Mouse (Mus musculus): ENCODE data around the gene Gch1. TPM values are rescaled to one million over a fixed set of nuclear protein-coding genes. Genes with fewer than 3 reads are reported as not detected.

The Gch1 gene
- polyA plus RNA-seq, 1 experiment from 2014 or later: 37.1 TPM

DNA sequence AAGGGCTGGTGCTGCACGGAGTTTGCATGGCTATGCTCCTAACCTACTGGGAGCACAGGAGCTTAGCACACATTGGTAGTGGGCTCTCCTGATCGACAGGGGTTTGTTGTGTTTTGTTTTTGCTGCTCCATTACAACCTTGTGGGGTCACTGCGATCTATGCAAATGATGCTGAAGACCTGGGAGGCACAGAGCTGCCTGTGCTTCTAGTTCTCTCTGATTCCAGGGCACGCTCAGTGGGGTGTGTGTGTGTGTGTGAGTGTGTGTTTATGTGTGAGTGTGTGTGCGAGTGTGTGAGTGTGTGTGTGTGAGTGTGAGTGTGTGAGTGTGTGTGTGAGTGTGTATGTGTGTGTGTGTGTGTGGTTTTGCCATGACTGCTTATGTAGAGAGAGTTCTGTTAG is 14.1 kb downstream of the Gch1 start:
- H3K4me1 ChIP-seq (replicated peaks; ENCODE audit: control insufficient read depth, insufficient read depth, low read length): peaks cover under 1% of the 10 kb centered on the region; the same call in 1 of the 2 replicates
- no peak overlapping the region for H3K27ac ChIP-seq (ENCODE audit: low read depth, low read length)
- WGBS: 83% methylated on average over 5 of the region's 5 CpGs
- no peaks in the 10 kb centered on the region for H3K9me3 ChIP-seq (ENCODE audit: control insufficient read depth)
- no peaks in the 10 kb centered on the region for H3K36me3 ChIP-seq (ENCODE audit: control insufficient read depth, insufficient read depth)
- ATAC-seq: no peak
- H3K4me3 ChIP-seq (ENCODE audit: low read depth, low read length): no peak overlapping the region
- no peaks in the 10 kb centered on the region for H3K27me3 ChIP-seq (replicated peaks; ENCODE audit: control insufficient read depth, insufficient read depth, low read length)
- no peak overlapping the region for H3K4me2 ChIP-seq (replicated peaks; ENCODE audit: low read depth)
- no peak for TF ChIP-seq CTCF (IDR thresholded peaks at IDR 0.05; ENCODE audit: low read depth)
- H3K9ac ChIP-seq (ENCODE audit: low read depth, low read length): no peak overlapping the region

DNA sequence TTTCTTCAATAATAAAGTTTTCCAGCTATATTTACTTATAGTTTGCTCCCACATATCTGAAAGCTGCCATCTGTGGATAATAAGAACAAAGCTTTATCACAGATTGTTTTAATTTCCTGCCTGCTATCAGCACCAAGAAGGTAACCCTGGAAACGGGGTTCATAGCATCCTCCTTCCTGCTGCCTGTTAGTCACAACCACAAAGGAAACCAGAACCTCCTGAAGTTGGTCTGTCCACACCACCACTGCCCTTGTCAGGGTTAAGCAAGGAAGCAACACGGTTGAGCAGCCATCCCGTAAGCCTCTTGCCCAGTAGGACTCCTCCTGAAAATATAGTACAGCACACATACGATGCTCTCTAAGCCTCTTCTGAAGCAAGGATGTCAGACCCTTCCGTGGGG is 17.1 kb downstream of the Gch1 start:
- H3K36me3 ChIP-seq (ENCODE audit: control insufficient read depth, insufficient read depth): no peaks in the 10 kb centered on the region
- no peaks in the 10 kb centered on the region for H3K27me3 ChIP-seq (replicated peaks; ENCODE audit: control insufficient read depth, insufficient read depth, low read length)
- no peak for ATAC-seq
- H3K4me1 ChIP-seq (replicated peaks; ENCODE audit: control insufficient read depth, insufficient read depth, low read length): 0 out of 2 replicates have a peak, but pooled peaks cover 3% of the 10 kb centered on the region
- no peaks in the 10 kb centered on the region for H3K9me3 ChIP-seq (ENCODE audit: control insufficient read depth)
- H3K4me3 ChIP-seq (ENCODE audit: low read depth, low read length): no peak overlapping the region
- no peak overlapping the region for H3K4me2 ChIP-seq (replicated peaks; ENCODE audit: low read depth)
- TF ChIP-seq CTCF (IDR thresholded peaks at IDR 0.05; ENCODE audit: low read depth): no peak
- no peak overlapping the region for H3K27ac ChIP-seq (ENCODE audit: low read depth, low read length)
- no peak overlapping the region for H3K9ac ChIP-seq (ENCODE audit: low read depth, low read length)
- WGBS: 73% methylated on average over 5 of the region's 5 CpGs

DNA sequence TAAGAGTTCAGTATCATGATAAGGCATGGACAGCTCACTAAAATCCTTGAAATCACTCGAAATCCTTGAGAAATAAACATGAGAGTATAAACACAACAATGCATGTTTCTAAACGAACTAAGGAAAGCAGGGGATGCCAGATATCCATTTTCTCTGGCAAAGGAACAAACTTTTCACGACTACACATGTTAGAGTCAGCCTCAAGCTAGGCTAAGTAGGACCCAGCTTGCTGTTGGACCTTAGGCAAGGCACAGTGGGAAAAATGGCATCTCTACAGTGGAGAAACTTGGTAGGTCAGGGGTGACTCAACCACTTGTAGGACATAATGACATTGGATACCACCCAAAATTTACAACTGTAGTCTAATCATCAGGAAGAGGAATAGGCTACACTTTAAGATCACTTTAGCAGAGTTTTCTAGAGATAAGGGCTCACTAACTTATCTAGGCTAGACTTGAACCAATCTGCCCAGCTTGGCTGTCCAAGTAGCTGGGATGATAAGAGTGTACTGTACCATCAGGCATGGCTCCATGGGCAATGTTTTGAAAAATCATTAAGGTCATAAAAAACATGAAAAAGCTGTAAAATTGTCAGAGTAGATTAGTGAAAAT is 18.6 kb downstream of the Gch1 start:
- no peak overlapping the region for H3K4me2 ChIP-seq (replicated peaks; ENCODE audit: low read depth)
- TF ChIP-seq CTCF (IDR thresholded peaks at IDR 0.05; ENCODE audit: low read depth): no peak
- no peak overlapping the region for H3K27ac ChIP-seq (ENCODE audit: low read depth, low read length)
- H3K9ac ChIP-seq (ENCODE audit: low read depth, low read length): no peak overlapping the region
- no peaks in the 10 kb centered on the region for H3K9me3 ChIP-seq (ENCODE audit: control insufficient read depth)
- 0 out of 2 replicates have a peak, but pooled peaks cover 3% of the 10 kb centered on the region for H3K4me1 ChIP-seq (replicated peaks; ENCODE audit: control insufficient read depth, insufficient read depth, low read length)
- no peaks in the 10 kb centered on the region for H3K36me3 ChIP-seq (ENCODE audit: control insufficient read depth, insufficient read depth)
- H3K27me3 ChIP-seq (replicated peaks; ENCODE audit: control insufficient read depth, insufficient read depth, low read length): no peaks in the 10 kb centered on the region
- WGBS: 55% methylated on average over 3 of the region's 3 CpGs
- no peak overlapping the region for H3K4me3 ChIP-seq (ENCODE audit: low read depth, low read length)
- ATAC-seq: no peak

DNA sequence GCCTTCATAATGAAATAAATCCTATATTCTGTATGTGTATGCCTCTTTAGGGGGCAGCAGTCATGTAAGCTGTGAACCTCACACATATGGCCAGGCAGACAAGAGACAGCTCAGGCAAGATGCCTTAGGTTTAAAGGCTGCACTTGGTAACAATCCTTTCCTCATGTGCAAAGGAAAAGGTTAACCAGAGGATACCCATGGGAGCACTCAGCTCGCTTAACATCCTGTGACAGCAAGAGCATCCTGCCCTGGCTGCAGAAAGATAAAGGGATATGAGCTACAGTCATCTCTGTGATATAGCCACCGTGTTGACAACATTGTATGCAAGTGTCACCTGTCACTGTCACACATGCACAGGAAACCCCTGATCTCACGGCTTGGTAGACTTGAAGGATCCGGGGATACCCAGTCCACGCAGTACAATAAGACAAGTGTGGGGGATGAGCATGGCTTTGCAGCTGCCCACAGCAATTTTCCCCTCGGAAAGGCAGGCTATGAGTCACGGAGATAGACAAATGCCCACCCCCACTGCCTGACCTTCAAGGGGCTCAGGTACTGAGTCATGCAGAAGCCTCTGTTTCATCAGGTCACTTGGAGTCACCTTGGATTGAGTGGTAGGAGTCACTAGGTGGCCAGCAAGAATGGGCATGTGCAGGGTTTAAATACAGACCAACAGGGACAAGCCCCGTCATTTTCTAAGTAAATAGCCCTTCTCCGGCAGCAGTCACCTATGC is 19.4 kb downstream of the Gch1 start:
- no peak overlapping the region for H3K27ac ChIP-seq (ENCODE audit: low read depth, low read length)
- no peak overlapping the region for H3K4me3 ChIP-seq (ENCODE audit: low read depth, low read length)
- H3K9me3 ChIP-seq (ENCODE audit: control insufficient read depth): no peaks in the 10 kb centered on the region
- 0 out of 2 replicates have a peak, but pooled peaks cover 3% of the 10 kb centered on the region for H3K4me1 ChIP-seq (replicated peaks; ENCODE audit: control insufficient read depth, insufficient read depth, low read length)
- H3K4me2 ChIP-seq (replicated peaks; ENCODE audit: low read depth): no peak overlapping the region
- H3K36me3 ChIP-seq (ENCODE audit: control insufficient read depth, insufficient read depth): no peaks in the 10 kb centered on the region
- H3K9ac ChIP-seq (ENCODE audit: low read depth, low read length): no peak overlapping the region
- TF ChIP-seq CTCF (IDR thresholded peaks at IDR 0.05; ENCODE audit: low read depth): no peak
- 68% methylated on average over 9 of the region's 9 CpGs for WGBS
- H3K27me3 ChIP-seq (replicated peaks; ENCODE audit: control insufficient read depth, insufficient read depth, low read length): no peaks in the 10 kb centered on the region
- no peak for ATAC-seq

DNA sequence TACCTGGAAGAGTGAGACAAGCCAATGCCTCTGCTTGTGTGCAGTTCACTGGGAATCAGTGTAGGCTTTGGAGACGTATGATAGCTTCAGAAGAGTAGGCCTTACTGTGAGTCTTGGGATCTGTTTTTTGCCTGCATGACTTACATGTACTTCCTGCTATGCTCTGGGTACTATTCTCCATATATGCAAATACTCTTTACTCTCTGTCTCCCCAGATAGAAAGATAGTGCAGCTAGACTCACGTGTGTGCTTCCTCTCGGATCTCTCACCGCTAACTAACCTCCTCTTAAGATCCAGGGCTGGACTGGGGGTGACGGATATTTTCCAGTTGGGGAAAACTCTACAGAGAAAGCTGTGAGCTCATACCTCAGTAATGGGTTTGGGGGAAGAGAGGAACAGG is 23.5 kb downstream of the Gch1 start:
- H3K27me3 ChIP-seq (replicated peaks; ENCODE audit: control insufficient read depth, insufficient read depth, low read length): no peaks in the 10 kb centered on the region
- no peak overlapping the region for H3K27ac ChIP-seq (ENCODE audit: low read depth, low read length)
- TF ChIP-seq CTCF (IDR thresholded peaks at IDR 0.05; ENCODE audit: low read depth): no peak
- H3K4me1 ChIP-seq (replicated peaks; ENCODE audit: control insufficient read depth, insufficient read depth, low read length): 0 out of 2 replicates have a peak, but pooled peaks cover 3% of the 10 kb centered on the region
- H3K4me3 ChIP-seq (ENCODE audit: low read depth, low read length): no peak overlapping the region
- no peak for ATAC-seq
- H3K36me3 ChIP-seq (ENCODE audit: control insufficient read depth, insufficient read depth): no peaks in the 10 kb centered on the region
- H3K9me3 ChIP-seq (ENCODE audit: control insufficient read depth): no peaks in the 10 kb centered on the region
- H3K4me2 ChIP-seq (replicated peaks; ENCODE audit: low read depth): no peak overlapping the region
- 85% methylated on average over 5 of the region's 5 CpGs for WGBS
- no peak overlapping the region for H3K9ac ChIP-seq (ENCODE audit: low read depth, low read length)

DNA sequence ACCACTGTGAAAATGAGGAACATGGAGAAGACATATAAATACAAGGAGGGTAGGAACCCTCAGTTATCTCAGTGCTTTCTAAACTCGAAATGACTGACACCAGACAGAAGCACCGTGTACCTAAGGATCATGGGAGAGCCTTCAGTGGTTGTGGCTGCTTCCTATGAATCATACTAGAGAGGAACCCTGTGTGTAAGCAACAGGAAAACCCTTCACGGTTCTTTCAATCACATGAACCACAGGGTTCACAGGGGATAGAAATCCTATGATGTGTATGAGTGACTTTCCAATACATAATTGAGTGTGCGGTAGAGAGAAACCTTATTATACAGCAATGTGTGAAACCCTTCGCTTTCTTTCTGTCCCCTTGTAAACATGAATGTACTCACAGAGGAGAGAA is 24.1 kb downstream of the Gch1 start:
- H3K27ac ChIP-seq (ENCODE audit: low read depth, low read length): no peak overlapping the region
- no peaks in the 10 kb centered on the region for H3K27me3 ChIP-seq (replicated peaks; ENCODE audit: control insufficient read depth, insufficient read depth, low read length)
- no peaks in the 10 kb centered on the region for H3K36me3 ChIP-seq (ENCODE audit: control insufficient read depth, insufficient read depth)
- H3K4me2 ChIP-seq (replicated peaks; ENCODE audit: low read depth): no peak overlapping the region
- TF ChIP-seq CTCF (IDR thresholded peaks at IDR 0.05; ENCODE audit: low read depth): no peak
- H3K9ac ChIP-seq (ENCODE audit: low read depth, low read length): no peak overlapping the region
- WGBS: 82% methylated on average over 5 of the region's 5 CpGs
- H3K4me1 ChIP-seq (replicated peaks; ENCODE audit: control insufficient read depth, insufficient read depth, low read length): 0 out of 2 replicates have a peak, but pooled peaks cover 2% of the 10 kb centered on the region
- H3K4me3 ChIP-seq (ENCODE audit: low read depth, low read length): no peak overlapping the region
- ATAC-seq: no peak
- H3K9me3 ChIP-seq (ENCODE audit: control insufficient read depth): no peaks in the 10 kb centered on the region
